Mouse (Mus musculus): Measurements from ENCODE around the gene Pik3c2b.
A peak's percentile ranks its signal among the peaks of the same experiment; 100 is the strongest.

Gene Pik3c2b

GRCm38 (mm10) chr1:133071666-133072381 is 26.4 kb downstream of the Pik3c2b start:
- no peak for DNase-seq (ENCODE audit: inconsistent age in 2 of 2, low spot score in 1 of 2)

GRCm38 (mm10) chr1:133073327-133073856 is 27.9 kb downstream of the Pik3c2b start:
- peak in 1 of 2 experiments; percentile 51 for DNase-seq (ENCODE audit: inconsistent age in 2 of 2, low spot score in 1 of 2)

DNA sequence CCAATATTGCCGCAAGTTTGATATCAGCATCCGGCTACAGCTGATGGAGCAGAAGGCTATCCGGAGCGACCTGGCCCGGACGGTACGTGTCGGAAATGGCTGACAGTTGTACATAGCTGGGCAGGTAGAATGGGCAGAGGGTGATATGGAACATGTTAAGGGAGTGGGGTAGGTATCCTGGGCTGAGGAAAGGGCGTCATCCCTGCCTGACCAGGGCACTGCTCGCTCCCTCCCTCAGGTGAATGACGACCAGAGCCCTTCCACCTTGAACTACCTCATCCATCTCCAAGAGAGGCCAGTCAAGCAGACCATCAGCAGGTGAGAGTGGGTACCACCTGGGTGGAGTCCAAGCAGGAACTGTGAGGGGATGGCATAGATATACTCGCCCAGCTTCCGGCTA is 29.1 kb downstream of the Pik3c2b start:
- DNase-seq (ENCODE audit: inconsistent age in 2 of 2, low spot score in 1 of 2): no peak

GRCm38 (mm10) chr1:133075651-133076400 is 30.4 kb downstream of the Pik3c2b start:
- DNase-seq (ENCODE audit: inconsistent age in 2 of 2, low spot score in 1 of 2): no peak

- DNase-seq (ENCODE audit: inconsistent age in 2 of 2, low spot score in 1 of 2): peak in 1 of 2 experiments; percentile 32
Observed at GRCm38 (mm10) chr1:133076681-133077514, 31.4 kb downstream of the Pik3c2b start.

DNA sequence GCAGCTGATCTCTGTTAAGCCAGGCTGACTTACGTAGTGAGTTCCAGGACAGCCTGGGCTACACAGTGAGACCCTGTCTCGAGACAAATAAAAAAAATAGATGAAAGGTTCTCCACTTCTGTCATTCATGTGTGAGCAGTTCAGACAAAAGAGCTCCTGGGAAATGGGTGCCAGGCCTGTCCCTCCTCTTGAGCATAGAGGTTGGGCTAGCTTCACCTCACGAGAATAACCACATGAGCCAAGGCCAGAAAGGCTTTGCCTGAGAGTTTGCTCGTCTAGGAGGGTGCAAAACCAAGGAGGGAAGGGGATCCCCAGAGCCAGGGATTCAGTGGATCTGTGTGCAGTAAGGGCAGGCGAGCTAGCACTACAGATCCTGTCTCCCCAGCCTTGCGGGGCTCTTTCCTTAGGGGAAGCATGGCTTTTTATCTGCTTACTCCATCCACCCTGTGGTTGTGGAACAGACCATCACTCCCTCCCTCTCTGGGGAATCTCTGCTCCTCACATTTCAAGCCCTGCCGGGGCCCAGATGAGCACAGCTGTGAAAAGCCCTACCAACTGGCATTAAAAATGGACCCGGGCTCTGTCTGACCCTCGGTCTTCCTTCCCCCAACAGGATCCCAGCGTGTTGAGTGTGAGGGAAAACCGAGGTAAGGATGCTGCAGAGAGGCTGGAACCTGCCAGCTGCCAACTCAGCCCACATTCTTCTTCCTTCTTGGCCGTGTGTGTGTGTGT is 32.3 kb downstream of the Pik3c2b start:
- no peak for DNase-seq (ENCODE audit: inconsistent age in 2 of 2, low spot score in 1 of 2)

DNA sequence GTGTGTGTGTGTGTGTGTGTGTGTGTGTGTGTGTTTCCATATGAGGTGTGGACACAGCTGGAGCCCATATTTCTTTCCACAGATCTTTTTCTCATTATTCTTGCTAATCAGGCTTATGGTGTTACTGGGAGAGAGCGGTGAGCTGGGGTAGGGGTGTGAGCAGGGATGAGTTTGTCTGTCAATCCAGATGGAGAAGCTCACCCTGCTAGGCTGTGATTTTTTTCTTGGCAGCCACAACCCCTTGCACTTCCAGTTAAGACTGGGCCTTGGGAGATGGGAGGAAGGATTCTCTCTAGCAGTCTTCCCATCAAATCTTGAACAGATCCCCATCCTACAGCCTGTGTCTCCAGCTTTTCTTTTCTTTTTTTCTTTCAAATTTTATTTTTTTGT is 32.9 kb downstream of the Pik3c2b start:
- DNase-seq (ENCODE audit: inconsistent age in 2 of 2, low spot score in 1 of 2): no peak

- no peak for DNase-seq (ENCODE audit: inconsistent age in 2 of 2, low spot score in 1 of 2)
Observed at GRCm38 (mm10) chr1:133079509-133079908, 34.0 kb downstream of the Pik3c2b start.

DNA sequence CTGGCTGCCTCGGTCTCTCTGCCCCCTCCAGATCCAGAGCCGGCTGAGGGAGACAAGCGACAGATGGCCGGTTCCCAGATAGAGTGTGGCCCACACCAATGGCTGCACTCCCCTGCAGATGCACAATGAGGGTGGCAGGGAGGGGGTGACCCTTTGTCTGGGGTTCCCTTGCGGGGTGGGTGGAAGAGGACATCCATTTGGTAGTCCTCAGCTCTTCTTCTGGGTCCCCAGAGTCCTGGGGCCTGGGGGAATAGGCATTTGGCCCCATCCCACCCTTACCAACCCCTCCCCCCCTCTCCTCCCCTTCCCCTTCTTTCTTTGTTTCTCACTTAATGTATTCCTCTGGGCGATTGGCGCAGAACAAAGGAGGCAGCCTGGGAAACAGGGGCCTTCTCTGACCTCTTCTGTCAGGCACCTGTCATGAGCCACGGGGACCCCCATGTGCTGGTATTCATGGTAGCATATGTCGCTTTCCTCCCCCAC is 34.7 kb downstream of the Pik3c2b start:
- no peak for DNase-seq (ENCODE audit: inconsistent age in 2 of 2, low spot score in 1 of 2)

DNA sequence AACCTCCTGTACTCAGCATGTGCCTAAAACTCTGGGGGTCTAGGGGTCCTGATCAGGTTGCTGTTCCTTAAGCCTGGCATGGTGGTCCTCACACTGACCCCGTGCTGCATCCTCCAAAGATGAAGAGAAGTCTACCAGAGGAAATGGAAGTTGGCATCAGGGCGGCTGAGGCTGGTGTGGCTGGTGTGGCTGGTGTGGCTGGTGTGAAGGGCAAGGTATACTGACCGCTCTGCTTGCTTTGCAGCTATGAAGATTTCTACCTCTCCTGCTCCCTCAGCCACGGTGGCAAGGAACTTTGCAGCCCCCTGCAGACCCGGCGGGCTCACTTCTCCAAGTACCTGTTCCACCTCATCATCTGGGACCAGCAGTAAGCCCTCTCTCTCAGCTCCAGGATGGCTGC is 35.2 kb downstream of the Pik3c2b start:
- DNase-seq (ENCODE audit: inconsistent age in 2 of 2, low spot score in 1 of 2): no peak

DNA sequence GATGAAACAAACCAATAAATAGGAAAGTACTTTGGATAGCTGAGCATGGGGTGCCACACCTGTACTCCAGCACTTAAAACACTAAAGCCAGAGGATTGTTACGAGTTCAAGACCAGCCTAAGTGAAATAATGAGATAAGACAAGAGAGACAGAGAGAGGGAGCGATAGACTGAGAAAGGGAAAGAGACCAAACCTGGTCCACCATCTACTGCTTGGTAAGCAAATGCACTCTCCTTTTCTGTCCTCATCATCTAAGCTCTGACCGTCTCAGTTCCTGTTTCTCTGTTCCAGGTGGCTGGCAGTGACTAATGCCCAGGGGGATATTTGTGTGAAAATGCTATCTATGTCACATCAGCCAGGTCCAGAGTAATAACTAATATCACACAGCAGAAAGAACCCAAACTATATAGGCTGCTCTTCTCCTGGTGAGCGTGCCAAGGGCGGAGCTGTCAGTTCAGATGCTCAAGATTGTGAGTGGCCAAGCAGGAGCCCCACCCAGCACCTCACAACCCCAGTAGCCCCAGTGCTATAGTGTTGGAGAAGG is 37.6 kb downstream of the Pik3c2b start:
- no peak for DNase-seq (ENCODE audit: inconsistent age in 2 of 2, low spot score in 1 of 2)

DNA sequence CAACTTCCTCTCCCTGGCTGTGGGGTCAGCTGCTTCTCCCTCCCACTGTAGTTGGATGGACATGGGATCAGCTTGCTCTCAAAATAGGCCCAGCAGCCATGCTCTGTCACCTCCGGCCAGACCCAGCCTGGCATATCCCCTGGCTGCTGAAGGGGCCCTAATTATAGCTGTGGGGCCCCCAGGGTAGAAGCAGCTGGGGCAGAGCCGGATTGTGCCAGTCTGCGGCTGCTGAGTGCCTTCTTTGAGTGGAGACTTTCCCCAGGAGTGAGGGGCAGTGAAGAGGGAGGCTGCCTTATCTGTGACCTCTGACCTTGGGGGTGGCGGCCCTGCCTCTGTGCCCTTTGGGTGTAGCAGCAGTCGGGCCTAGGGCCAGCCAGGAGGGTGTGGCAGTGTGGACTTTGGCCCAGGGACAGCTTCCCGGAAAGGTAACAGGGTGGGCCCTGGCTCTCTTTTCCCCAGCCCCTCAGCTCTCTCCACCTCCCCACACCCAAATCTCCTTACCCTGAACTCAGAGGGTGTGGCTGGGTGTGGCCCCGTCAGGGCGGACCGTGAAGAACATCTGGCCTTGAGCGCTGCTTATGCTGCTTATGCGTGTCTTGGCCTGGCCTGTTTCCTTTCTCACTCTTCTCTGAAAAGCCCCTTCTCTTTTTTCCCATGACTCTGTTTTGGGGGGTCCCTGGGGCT is 38.6 kb downstream of the Pik3c2b start:
- no peak for DNase-seq (ENCODE audit: inconsistent age in 2 of 2, low spot score in 1 of 2)

- DNase-seq (ENCODE audit: inconsistent age in 2 of 2, low spot score in 1 of 2): no peak
Observed at GRCm38 (mm10) chr1:133084708-133085416, 39.4 kb downstream of the Pik3c2b start.

DNA sequence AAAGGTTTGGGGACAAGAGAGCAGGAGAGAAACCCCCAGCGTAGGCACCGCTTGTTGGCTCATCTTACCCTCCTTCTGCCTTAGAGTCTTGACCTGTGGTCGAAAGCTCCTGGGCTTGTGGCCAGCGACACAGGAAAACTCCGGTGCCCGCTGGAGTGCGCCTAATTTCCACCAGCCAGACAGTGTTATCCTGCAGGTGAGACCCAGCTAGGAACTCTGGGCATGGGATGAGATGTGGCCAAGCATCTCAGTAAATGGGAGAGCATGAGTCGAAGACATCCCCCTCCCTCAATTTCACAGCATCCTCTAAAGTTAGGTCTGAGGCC is 39.9 kb downstream of the Pik3c2b start:
- DNase-seq (ENCODE audit: inconsistent age in 2 of 2, low spot score in 1 of 2): no peak

- peak in 1 of 2 experiments; percentile 22 for DNase-seq (ENCODE audit: inconsistent age in 2 of 2, low spot score in 1 of 2)
Observed at GRCm38 (mm10) chr1:133086804-133087203, 41.3 kb downstream of the Pik3c2b start.

- peak; percentile 53 to 88 for DNase-seq (ENCODE audit: inconsistent age in 2 of 2, low spot score in 1 of 2)
Observed at GRCm38 (mm10) chr1:133087206-133087905, 41.9 kb downstream of the Pik3c2b start.

GRCm38 (mm10) chr1:133088196-133088595 is 42.7 kb downstream of the Pik3c2b start:
- no peak for DNase-seq (ENCODE audit: inconsistent age in 2 of 2, low spot score in 1 of 2)

- DNase-seq (ENCODE audit: inconsistent age in 2 of 2, low spot score in 1 of 2): no peak
Observed at GRCm38 (mm10) chr1:133089415-133089814, 43.9 kb downstream of the Pik3c2b start.

GRCm38 (mm10) chr1:133090641-133091040 is 45.2 kb downstream of the Pik3c2b start:
- DNase-seq (ENCODE audit: inconsistent age in 2 of 2, low spot score in 1 of 2): no peak

Data from adrenal gland, adult (tissue).